Mouse (Mus musculus) testis, adult 2 months (tissue): ENCODE results near the gene Tex12. TPM values are rescaled to one million over a fixed set of nuclear protein-coding genes. Genes with fewer than 3 reads are reported as not detected.

ENCODE experiments used
- H3K27ac ChIP-seq: fragments of 200-500 bp; 2 replicates; pipeline ENCODE4 v1.5.1; 2012; ENCODE audit warnings: low read depth, low read length; ENCODE audit not compliant: control insufficient read depth, insufficient read depth
- H3K27me3 ChIP-seq: fragments of 200-500 bp; 2 replicates; pipeline ENCODE4 v1.6.1; 2012; ENCODE audit warnings: mild to moderate bottlenecking, low read length, moderate library complexity; ENCODE audit not compliant: control insufficient read depth, insufficient read depth
- H3K36me3 ChIP-seq: fragments of 200-500 bp; 2 replicates; pipeline ENCODE4 v1.6.1; 2012; ENCODE audit warnings: mild to moderate bottlenecking, low read length; ENCODE audit not compliant: control insufficient read depth, insufficient read depth
- H3K4me1 ChIP-seq: fragments of 200-500 bp; 2 replicates; pipeline ENCODE4 v1.6.1; 2012; ENCODE audit warnings: low read length; ENCODE audit not compliant: control insufficient read depth, insufficient read depth
- H3K4me3 ChIP-seq: fragments of 200-500 bp; 2 replicates; pipeline ENCODE4 v1.5.1; 2012; ENCODE audit warnings: low read depth, mild to moderate bottlenecking, low read length, moderate library complexity, mixed read lengths; ENCODE audit not compliant: control insufficient read depth
- CTCF ChIP-seq: fragments of 200-500 bp; IDR thresholded peaks from 2 replicates; pipeline ENCODE4 v1.5.1; 2012; ENCODE audit warnings: low read depth, mild to moderate bottlenecking, inconsistent platforms, low read length, moderate library complexity; ENCODE audit not compliant: control insufficient read depth, insufficient read depth, insufficient replicate concordance
- POLR2A ChIP-seq: fragments of 200-500 bp; IDR thresholded peaks from 2 replicates; pipeline ENCODE4 v1.6.1; 2012; ENCODE audit warnings: low read depth, mild to moderate bottlenecking, inconsistent platforms, low read length, moderate library complexity; ENCODE audit not compliant: control insufficient read depth
- polyA plus RNA-seq: library from polyadenylated mRNA; depleted of rRNA; stranded (reverse); fragments of >200 nt; gene quantifications from 2 replicates; pipeline ENCODE4 v1.2.3, GENCODE M21; 2012

Gene Tex12
- polyA plus RNA-seq, 1 experiment, result 6.2 TPM

GRCm38 (mm10) chr9:50554241-50555093 is 6.7 kb downstream of the Tex12 start, which contains the start of gene Il18:
TSS of gene Il18 (plus strand) at chr9:50554827.
- Histone ChIP-seq H3K4me3 (no peak within 1 kb of the TSS), H3K27ac (no peak within 1 kb of the TSS), H3K36me3 (no peaks in the 10 kb centered on the region), H3K4me1 (no peaks in the 10 kb centered on the region), H3K27me3 (no peaks in the 10 kb centered on the region)
- TF ChIP-seq CTCF, result no peak
- TF ChIP-seq POLR2A, result no peak

- no peaks in the 10 kb centered on the region for H3K27me3 ChIP-seq
- no peaks in the 10 kb centered on the region for H3K4me1 ChIP-seq
- TF ChIP-seq POLR2A, result no peak
- no peak for TF ChIP-seq CTCF
- H3K27ac ChIP-seq, result no peak overlapping the region
- no peak overlapping the region for H3K4me3 ChIP-seq
- H3K36me3 ChIP-seq, result no peaks in the 10 kb centered on the region
Observed at GRCm38 (mm10) chr9:50553547-50553946, 7.6 kb downstream of the Tex12 start.

- Histone ChIP-seq H3K27me3 (no peaks in the 10 kb centered on the region), H3K4me3 (no peak overlapping the region), H3K36me3 (no peaks in the 10 kb centered on the region), H3K4me1 (no peaks in the 10 kb centered on the region), H3K27ac (no peak overlapping the region)
- no peak for TF ChIP-seq POLR2A
- TF ChIP-seq CTCF, result no peak
Observed at GRCm38 (mm10) chr9:50552206-50552605, 8.9 kb downstream of the Tex12 start.

GRCm38 (mm10) chr9:50548936-50549335 is 12.2 kb downstream of the Tex12 start:
- no peaks in the 10 kb centered on the region for H3K4me1 ChIP-seq
- H3K36me3 ChIP-seq, result no peaks in the 10 kb centered on the region
- H3K4me3 ChIP-seq, result no peak overlapping the region
- H3K27me3 ChIP-seq, result no peaks in the 10 kb centered on the region
- TF ChIP-seq CTCF, result no peak
- TF ChIP-seq POLR2A, result no peak
- no peak overlapping the region for H3K27ac ChIP-seq

GRCm38 (mm10) chr9:50547859-50548478 is 13.2 kb downstream of the Tex12 start:
- no peak overlapping the region for H3K27ac ChIP-seq
- H3K4me1 ChIP-seq, result no peaks in the 10 kb centered on the region
- no peaks in the 10 kb centered on the region for H3K36me3 ChIP-seq
- TF ChIP-seq CTCF (no peak), POLR2A (no peak)
- H3K4me3 ChIP-seq, result no peak overlapping the region
- no peaks in the 10 kb centered on the region for H3K27me3 ChIP-seq

- H3K4me3 ChIP-seq, result no peak overlapping the region
- no peaks in the 10 kb centered on the region for H3K27me3 ChIP-seq
- H3K4me1 ChIP-seq, result no peaks in the 10 kb centered on the region
- H3K27ac ChIP-seq, result no peak overlapping the region
- TF ChIP-seq CTCF (no peak), POLR2A (no peak)
- no peaks in the 10 kb centered on the region for H3K36me3 ChIP-seq
Observed at GRCm38 (mm10) chr9:50542401-50542800, 18.7 kb downstream of the Tex12 start.

GRCm38 (mm10) chr9:50540170-50540569 is 21.0 kb downstream of the Tex12 start:
- H3K36me3 ChIP-seq, result no peaks in the 10 kb centered on the region
- no peaks in the 10 kb centered on the region for H3K27me3 ChIP-seq
- H3K4me3 ChIP-seq, result no peak overlapping the region
- TF ChIP-seq CTCF, result no peak
- no peak for TF ChIP-seq POLR2A
- no peaks in the 10 kb centered on the region for H3K4me1 ChIP-seq
- no peak overlapping the region for H3K27ac ChIP-seq

- Histone ChIP-seq H3K36me3 (no peaks in the 10 kb centered on the region), H3K27me3 (no peaks in the 10 kb centered on the region), H3K4me3 (no peak overlapping the region), H3K27ac (no peak overlapping the region), H3K4me1 (peaks cover 3% of the 10 kb centered on the region; the same call in 1 of the 2 replicates)
- no peak for TF ChIP-seq CTCF
Observed at GRCm38 (mm10) chr9:50537295-50537694, 23.8 kb downstream of the Tex12 start.
